Mouse (Mus musculus) hindbrain, embryonic 15.5 days (tissue): ENCODE measurements at regions not wholly inside any gene's neighbourhood (a gene's known extent, or its start where the extent isn't known, plus 50 kb on each side); places are given as distances from the start of the nearest gene placed in this dataset.

Experiments
- ATAC-seq: fragments of 200-750 bp; cut with Nextera tagmentation; 2 replicates; pipeline ENCODE4 v1.8.0; 2017; ENCODE audit warnings: low read depth, moderate number of reproducible peaks, moderate TSS enrichment; ENCODE audit not compliant: low FRiP score
- H3K27ac ChIP-seq: fragments of 300-500 bp; sonication (generic); replicated peaks from 2 replicates; pipeline ENCODE4 v1.5.1; 2015; ENCODE audit warnings: mild to moderate bottlenecking, inconsistent platforms
- H3K27me3 ChIP-seq: fragments of 300-500 bp; sonication (generic); 2 replicates; pipeline ENCODE4 v1.6.1; 2015; ENCODE audit warnings: control low read depth, inconsistent platforms
- H3K36me3 ChIP-seq: fragments of 300-500 bp; sonication (generic); 2 replicates; pipeline ENCODE4 v1.6.1; 2015; ENCODE audit warnings: control low read depth, inconsistent platforms
- H3K4me1 ChIP-seq: fragments of 300-500 bp; sonication (generic); replicated peaks from 2 replicates; pipeline ENCODE4 v1.6.1; 2015; ENCODE audit warnings: control low read depth, inconsistent platforms
- H3K4me2 ChIP-seq: fragments of 300-500 bp; sonication (generic); 2 replicates; pipeline ENCODE4 v1.6.1; 2015; ENCODE audit warnings: moderate library complexity, mild to moderate bottlenecking, inconsistent platforms
- H3K4me3 ChIP-seq: fragments of 300-500 bp; sonication (generic); 2 replicates; pipeline ENCODE4 v1.5.1; 2015; ENCODE audit warnings: mild to moderate bottlenecking, inconsistent platforms
- H3K9ac ChIP-seq: fragments of 300-500 bp; sonication (generic); 2 replicates; pipeline ENCODE4 v1.6.1; 2015; ENCODE audit warnings: inconsistent platforms
- H3K9me3 ChIP-seq: fragments of 300-500 bp; sonication (generic); 2 replicates; pipeline ENCODE4 v1.6.1; 2016; ENCODE audit warnings: control low read depth, inconsistent platforms
- WGBS: fragments of 180-500 bp; shearing (Covaris S2); methylation state at CpG from one replicate; pipeline ENCODE4 v1.1.7; 2015; 5-methylcytosine and 5-hydroxymethylcytosine counted together

DNA sequence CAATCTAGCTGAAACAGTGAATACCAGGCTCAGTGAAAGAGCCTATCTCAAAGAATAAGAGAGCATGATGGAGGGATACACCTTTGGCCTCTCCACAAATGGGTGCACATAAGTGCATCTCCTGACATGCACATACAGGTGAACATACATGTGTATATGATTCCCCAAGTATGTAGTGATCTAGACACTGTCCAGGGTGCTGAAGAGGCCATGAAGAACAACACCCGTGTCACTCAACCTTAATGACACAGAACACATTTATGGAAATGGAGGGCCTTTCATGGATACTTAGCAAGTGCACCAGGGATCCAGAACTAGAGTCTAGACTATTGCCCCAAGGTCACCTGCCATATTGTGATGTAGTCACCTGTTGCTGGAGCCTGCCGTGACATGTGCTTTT lies 56.9 kb downstream of the Spata19 start:
- 85% methylated on average over 2 of the region's 2 CpGs for WGBS
- no peaks in the 10 kb centered on the region for H3K36me3 ChIP-seq
- H3K9me3 ChIP-seq = no peaks in the 10 kb centered on the region
- peaks cover 9% of the 10 kb centered on the region for H3K4me1 ChIP-seq
- no peak overlapping the region for H3K9ac ChIP-seq
- H3K27ac ChIP-seq = no peak overlapping the region
- no peak overlapping the region for H3K4me3 ChIP-seq
- no peak overlapping the region for H3K4me2 ChIP-seq
- no peak for ATAC-seq
- H3K27me3 ChIP-seq = no peaks in the 10 kb centered on the region

GRCm38 (mm10) chr9:27453924-27454652 lies 57.5 kb downstream of the Spata19 start:
- H3K36me3 ChIP-seq = no peaks in the 10 kb centered on the region
- 63% methylated on average over 10 of the region's 10 CpGs for WGBS
- H3K4me2 ChIP-seq = no peak overlapping the region
- H3K27ac ChIP-seq = no peak overlapping the region
- peaks cover 9% of the 10 kb centered on the region for H3K4me1 ChIP-seq
- no peak for ATAC-seq
- no peak overlapping the region for H3K9ac ChIP-seq
- H3K27me3 ChIP-seq = no peaks in the 10 kb centered on the region
- no peak overlapping the region for H3K4me3 ChIP-seq
- H3K9me3 ChIP-seq = no peaks in the 10 kb centered on the region

DNA sequence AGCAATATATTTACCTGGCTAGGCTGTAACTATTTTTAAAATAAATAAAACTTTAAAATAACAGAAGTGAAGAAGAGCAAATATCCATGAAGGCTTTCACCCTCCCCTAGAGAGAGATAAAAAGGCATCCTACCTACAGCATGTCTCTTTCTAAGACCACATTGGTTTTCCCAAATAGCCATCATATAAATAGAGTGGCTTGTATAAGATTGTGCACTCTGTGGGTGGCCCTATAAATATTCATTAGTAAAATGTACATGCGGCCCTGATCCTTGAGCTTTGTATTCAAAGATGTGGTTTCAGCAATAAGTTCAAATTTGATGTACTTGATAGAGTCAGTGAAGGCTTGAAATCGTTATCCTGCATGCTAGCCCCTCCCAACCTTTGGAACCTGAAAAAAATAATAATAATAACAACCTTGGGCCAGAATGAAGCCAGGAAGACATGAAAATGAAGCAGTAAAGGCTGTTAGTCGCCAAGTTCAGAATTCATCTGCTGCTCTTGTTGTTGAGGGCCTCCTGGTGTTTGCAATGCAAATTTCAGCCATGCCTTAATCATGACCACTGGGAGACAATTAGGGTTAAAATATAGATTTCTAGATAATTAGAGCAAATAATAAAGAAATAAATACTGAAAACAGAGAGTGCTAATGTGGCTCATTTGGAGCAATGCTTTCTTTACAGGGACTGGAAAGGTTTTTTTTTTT lies 61.9 kb downstream of the Spata19 start:
- ATAC-seq = no peak
- no peak overlapping the region for H3K4me2 ChIP-seq
- no peaks in the 10 kb centered on the region for H3K4me1 ChIP-seq
- no peak overlapping the region for H3K27ac ChIP-seq
- WGBS = 19% methylated on average over 3 of the region's 3 CpGs
- H3K36me3 ChIP-seq = no peaks in the 10 kb centered on the region
- H3K9me3 ChIP-seq = no peaks in the 10 kb centered on the region
- no peak overlapping the region for H3K9ac ChIP-seq
- no peak overlapping the region for H3K4me3 ChIP-seq
- H3K27me3 ChIP-seq = no peaks in the 10 kb centered on the region

DNA sequence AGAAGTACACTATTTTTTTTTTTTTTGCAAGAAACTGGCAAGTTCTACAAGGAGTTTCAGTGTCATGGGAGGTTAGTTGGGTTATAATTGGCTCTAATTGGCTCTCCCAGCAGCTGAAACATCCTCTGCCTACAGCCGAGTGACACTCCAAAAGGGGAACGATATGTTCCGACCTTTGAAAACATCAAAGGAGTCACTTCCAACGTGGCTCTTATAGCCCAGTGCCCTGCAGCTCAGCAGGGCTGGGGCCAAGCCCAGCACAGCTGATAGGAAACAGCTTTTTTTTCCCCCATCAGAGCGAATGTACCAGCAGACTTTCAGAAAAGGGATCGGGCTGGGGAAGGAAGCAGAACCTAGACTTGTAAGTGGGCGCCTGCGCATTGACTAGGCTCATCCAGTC lies 64.4 kb downstream of the Spata19 start:
- no peak overlapping the region for H3K9ac ChIP-seq
- no peaks in the 10 kb centered on the region for H3K4me1 ChIP-seq
- no peak for ATAC-seq
- no peak overlapping the region for H3K4me2 ChIP-seq
- no peak overlapping the region for H3K27ac ChIP-seq
- H3K27me3 ChIP-seq = no peaks in the 10 kb centered on the region
- H3K9me3 ChIP-seq = no peaks in the 10 kb centered on the region
- no peaks in the 10 kb centered on the region for H3K36me3 ChIP-seq
- 46% methylated on average over 8 of the region's 8 CpGs for WGBS
- no peak overlapping the region for H3K4me3 ChIP-seq

- H3K27me3 ChIP-seq = no peaks in the 10 kb centered on the region
- no peak overlapping the region for H3K27ac ChIP-seq
- no peaks in the 10 kb centered on the region for H3K36me3 ChIP-seq
- ATAC-seq = no peak
- H3K9me3 ChIP-seq = no peaks in the 10 kb centered on the region
- no peaks in the 10 kb centered on the region for H3K4me1 ChIP-seq
- H3K4me3 ChIP-seq = no peak overlapping the region
- no peak overlapping the region for H3K9ac ChIP-seq
- H3K4me2 ChIP-seq = no peak overlapping the region
- WGBS = 98% methylated on average over 1 of the region's 1 CpGs
Measured at GRCm38 (mm10) chr9:27464006-27464405, 67.4 kb downstream of the Spata19 start.

GRCm38 (mm10) chr9:27475468-27475867 lies 78.9 kb downstream of the Spata19 start:
- Histone ChIP-seq H3K36me3 (no peaks in the 10 kb centered on the region), H3K4me2 (no peak overlapping the region), H3K4me3 (no peak overlapping the region), H3K4me1 (peaks cover 12% of the 10 kb centered on the region), H3K9ac (no peak overlapping the region), H3K27ac (no peak overlapping the region), H3K9me3 (no peaks in the 10 kb centered on the region), H3K27me3 (no peaks in the 10 kb centered on the region)
- peak; percentile 34; the same call in 1 of the 2 replicates for ATAC-seq
- 83% methylated on average over 10 of the region's 10 CpGs for WGBS

- 54% methylated on average over 5 of the region's 5 CpGs for WGBS
- no peak overlapping the region for H3K9ac ChIP-seq
- no peak overlapping the region for H3K4me2 ChIP-seq
- peaks cover 12% of the 10 kb centered on the region for H3K4me1 ChIP-seq
- H3K4me3 ChIP-seq = no peak overlapping the region
- ATAC-seq = no peak
- no peaks in the 10 kb centered on the region for H3K27me3 ChIP-seq
- H3K27ac ChIP-seq = peak overlapping the region; percentile 15; the same call in 1 of the 2 replicates
- H3K9me3 ChIP-seq = no peaks in the 10 kb centered on the region
- H3K36me3 ChIP-seq = no peaks in the 10 kb centered on the region
Measured at GRCm38 (mm10) chr9:27476636-27477035, 80.0 kb downstream of the Spata19 start.

DNA sequence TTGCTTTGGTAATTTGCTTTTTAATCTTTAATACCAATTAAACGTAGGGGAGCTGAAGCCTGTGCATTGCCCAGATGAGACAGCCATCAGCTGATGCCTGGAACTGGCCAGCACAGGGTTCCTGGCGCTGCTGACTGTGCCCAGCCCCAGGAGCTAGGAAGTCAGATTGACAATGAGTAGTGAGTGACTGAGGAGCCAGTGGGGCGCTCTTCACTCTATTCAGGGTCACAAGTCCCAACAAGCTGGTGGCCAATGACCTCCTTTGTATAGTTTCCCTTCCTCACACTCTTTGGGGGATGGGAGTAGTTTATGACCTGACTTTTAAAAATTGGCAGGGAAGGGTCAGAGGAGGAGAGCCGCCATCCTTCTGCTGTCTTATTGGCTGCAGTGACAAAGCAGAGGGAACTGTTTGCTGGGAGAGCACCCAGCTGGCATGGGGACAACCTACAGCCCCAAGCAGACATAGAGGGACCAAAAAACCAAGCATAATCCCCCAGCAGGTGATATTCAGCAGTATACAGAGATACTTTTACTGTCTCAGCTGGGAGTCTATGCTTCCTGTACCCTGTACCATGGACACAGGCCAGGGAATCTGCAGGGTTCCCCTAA lies 80.6 kb downstream of the Spata19 start:
- peak; percentile 68; the same call in 1 of the 2 replicates for ATAC-seq
- WGBS = 34% methylated on average over 4 of the region's 4 CpGs
- no peak overlapping the region for H3K4me2 ChIP-seq
- peaks cover 12% of the 10 kb centered on the region for H3K4me1 ChIP-seq
- H3K9me3 ChIP-seq = no peaks in the 10 kb centered on the region
- no peak overlapping the region for H3K9ac ChIP-seq
- H3K4me3 ChIP-seq = no peak overlapping the region
- H3K36me3 ChIP-seq = no peaks in the 10 kb centered on the region
- peak overlapping the region; percentile 15; the same call in 1 of the 2 replicates for H3K27ac ChIP-seq
- no peaks in the 10 kb centered on the region for H3K27me3 ChIP-seq

DNA sequence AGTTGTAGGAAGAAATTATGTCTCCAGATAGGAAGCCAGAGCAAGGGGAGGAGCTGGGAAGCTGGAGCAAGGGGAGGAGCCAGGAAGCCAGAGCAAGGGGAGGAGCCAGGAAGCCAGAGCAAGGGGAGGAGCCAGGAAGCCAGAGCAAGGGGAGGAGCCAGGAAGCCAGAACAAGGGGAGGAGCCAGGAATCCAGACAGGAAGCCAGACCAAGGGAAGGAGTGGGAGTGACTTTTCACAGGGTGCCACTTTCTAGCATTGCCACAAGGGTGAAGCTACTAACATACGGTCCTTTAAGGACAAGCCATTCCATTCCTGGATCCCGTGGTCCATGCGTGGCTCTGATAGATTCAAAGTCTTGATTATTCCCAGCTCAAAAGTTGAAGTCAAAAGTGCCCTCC lies 81.7 kb downstream of the Spata19 start:
- no peak overlapping the region for H3K4me2 ChIP-seq
- H3K36me3 ChIP-seq = no peaks in the 10 kb centered on the region
- H3K27ac ChIP-seq = no peak overlapping the region
- H3K9ac ChIP-seq = no peak overlapping the region
- ATAC-seq = no peak
- H3K9me3 ChIP-seq = no peaks in the 10 kb centered on the region
- no peaks in the 10 kb centered on the region for H3K27me3 ChIP-seq
- 96% methylated on average over 3 of the region's 3 CpGs for WGBS
- peaks cover 12% of the 10 kb centered on the region for H3K4me1 ChIP-seq
- no peak overlapping the region for H3K4me3 ChIP-seq

DNA sequence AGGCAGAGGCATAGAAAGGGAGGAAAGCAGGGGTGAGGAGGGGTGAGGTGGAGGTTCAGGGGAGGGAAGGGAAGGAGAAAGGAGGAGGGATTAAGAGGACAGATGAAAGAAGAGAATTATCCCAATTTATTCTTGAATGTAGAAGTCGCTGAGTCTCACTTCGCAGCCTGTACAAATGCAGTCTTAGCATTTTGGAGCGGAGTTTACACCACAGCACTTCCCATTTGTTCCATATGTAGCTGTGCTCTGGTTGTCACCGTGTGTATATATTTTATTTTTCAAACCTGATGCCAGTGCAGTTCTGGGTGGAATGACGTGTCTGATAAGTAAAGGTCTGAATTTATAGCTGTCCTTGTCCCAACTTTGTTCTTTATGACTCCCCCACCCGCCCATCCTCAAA lies 105.2 kb downstream of the Spata19 start:
- Histone ChIP-seq H3K4me3 (no peak overlapping the region), H3K9ac (no peak overlapping the region), H3K9me3 (no peaks in the 10 kb centered on the region), H3K4me1 (no peaks in the 10 kb centered on the region), H3K27ac (no peak overlapping the region), H3K4me2 (no peak overlapping the region), H3K27me3 (no peaks in the 10 kb centered on the region), H3K36me3 (no peaks in the 10 kb centered on the region)
- no peak for ATAC-seq
- 85% methylated on average over 6 of the region's 6 CpGs for WGBS

- Histone ChIP-seq H3K4me1 (no peaks in the 10 kb centered on the region), H3K27ac (no peak overlapping the region), H3K4me2 (no peak overlapping the region), H3K4me3 (no peak overlapping the region), H3K27me3 (no peaks in the 10 kb centered on the region), H3K9ac (no peak overlapping the region), H3K36me3 (no peaks in the 10 kb centered on the region), H3K9me3 (no peaks in the 10 kb centered on the region)
- no peak for ATAC-seq
- 79% methylated on average over 5 of the region's 5 CpGs for WGBS
Measured at GRCm38 (mm10) chr9:27509157-27509556, 112.6 kb downstream of the Spata19 start.

GRCm38 (mm10) chr9:27509711-27510110 lies 113.1 kb downstream of the Spata19 start:
- H3K9ac ChIP-seq = no peak overlapping the region
- WGBS = 91% methylated on average over 9 of the region's 9 CpGs
- no peaks in the 10 kb centered on the region for H3K9me3 ChIP-seq
- H3K36me3 ChIP-seq = no peaks in the 10 kb centered on the region
- no peak overlapping the region for H3K27ac ChIP-seq
- H3K27me3 ChIP-seq = no peaks in the 10 kb centered on the region
- no peak overlapping the region for H3K4me2 ChIP-seq
- no peak overlapping the region for H3K4me3 ChIP-seq
- no peaks in the 10 kb centered on the region for H3K4me1 ChIP-seq
- ATAC-seq = no peak
